Mouse (Mus musculus) ES-E14 (cell line): Measurements from ENCODE around the gene Gm49661.

Experiments used
- CHD2 ChIP-seq: IDR thresholded peaks from 2 replicates; pipeline ENCODE4 v1.6.1; 2014; ENCODE audit warnings: mild to moderate bottlenecking, low read depth, low read length, inconsistent platforms
- HCFC1 ChIP-seq: IDR thresholded peaks from 2 replicates; pipeline ENCODE4 v1.6.1; 2012; ENCODE audit warnings: low read length, inconsistent platforms, borderline replicate concordance; ENCODE audit not compliant: insufficient read depth
- MAFK ChIP-seq: IDR thresholded peaks from 2 replicates; pipeline ENCODE4 v1.6.1; 2014; ENCODE audit warnings: mild to moderate bottlenecking, low read depth, low read length, inconsistent platforms; ENCODE audit not compliant: insufficient read depth
- ZC3H11A ChIP-seq: IDR thresholded peaks from 2 replicates; pipeline ENCODE4 v1.6.1; 2012; ENCODE audit warnings: low read depth, mild to moderate bottlenecking, inconsistent platforms, low read length, borderline replicate concordance
- ZNF384 ChIP-seq: IDR thresholded peaks from 2 replicates; pipeline ENCODE4 v1.6.1; 2012; ENCODE audit warnings: low read depth, low read length, inconsistent platforms

DNA sequence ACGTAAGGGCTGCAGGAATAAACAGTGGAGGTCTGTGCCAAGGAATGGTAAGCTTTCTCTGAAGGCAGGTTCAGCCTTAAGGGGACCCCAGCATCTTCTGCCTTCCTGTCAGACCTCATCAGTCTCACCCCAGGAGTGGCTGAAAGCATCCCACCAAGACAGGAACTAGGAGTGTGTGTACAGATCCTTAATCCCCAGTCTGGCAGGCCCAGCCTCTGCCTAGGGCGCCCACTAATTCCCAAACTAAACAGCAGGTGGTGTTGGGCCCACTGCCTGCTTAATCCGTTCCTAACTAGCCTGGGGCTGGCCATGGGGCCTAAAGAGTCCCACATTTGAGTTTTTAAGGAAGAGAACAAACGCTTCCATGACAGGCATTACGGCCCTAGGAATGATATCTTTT lies 48.0 kb upstream of the Gm49661 start:
- TF ChIP-seq HCFC1 (no peak), MAFK (no peak), ZNF384 (no peak), CHD2 (no peak), ZC3H11A (no peak)
